Mouse (Mus musculus) spleen, postnatal 10 days (tissue): ENCODE measurements at regions not wholly inside any gene's neighbourhood (a gene's known extent, or its start where the extent isn't known, plus 50 kb on each side); places are given as distances from the start of the nearest gene placed in this dataset.

ENCODE experiments used
- DNase-seq, 2 experiments: peaks; one replicate each; pipeline ENCODE4 v3.0.0; 2021 to 2022; ENCODE audit warnings: low spot score in 2 of 2

DNA sequence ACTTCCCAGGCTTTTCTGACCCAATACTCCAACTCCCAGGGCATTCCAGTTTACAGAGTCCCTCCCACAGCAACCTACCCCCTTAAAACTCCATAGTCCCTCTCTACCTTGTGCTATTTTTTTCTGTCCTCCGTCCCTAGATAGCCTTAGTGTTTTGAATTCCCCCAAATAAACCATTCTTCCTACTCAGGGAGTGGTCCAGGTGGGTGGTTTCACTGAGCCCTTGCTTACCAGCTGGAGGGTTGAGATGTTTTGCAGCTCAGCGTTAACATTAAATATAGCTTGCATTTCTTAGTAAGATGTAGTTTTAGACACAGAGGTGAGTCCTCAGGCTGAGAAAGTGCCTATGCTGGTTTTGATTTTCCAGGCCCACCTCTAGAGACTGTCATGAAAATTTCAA lies 313.0 kb downstream of the Bmper start:
- DNase-seq: no peak

DNA sequence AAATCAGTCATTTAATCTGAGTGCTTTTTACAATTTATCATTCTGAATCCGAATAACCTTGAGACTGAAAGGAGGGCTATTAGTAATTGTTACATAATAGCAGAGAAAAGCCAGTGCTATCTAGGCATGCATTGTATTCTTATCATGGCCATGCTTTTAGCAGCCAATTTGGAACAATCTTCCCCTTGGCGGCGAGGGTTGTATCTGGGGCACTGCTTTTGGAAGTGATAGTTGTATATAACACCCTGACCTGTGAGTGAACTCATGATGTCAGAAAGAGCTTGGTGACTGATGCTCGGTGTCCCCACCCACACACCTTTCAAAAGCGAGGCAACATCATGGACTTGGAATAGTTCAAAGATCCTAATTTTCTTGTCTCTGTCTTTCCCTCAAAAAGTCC lies 315.2 kb downstream of the Bmper start:
- no peak for DNase-seq

DNA sequence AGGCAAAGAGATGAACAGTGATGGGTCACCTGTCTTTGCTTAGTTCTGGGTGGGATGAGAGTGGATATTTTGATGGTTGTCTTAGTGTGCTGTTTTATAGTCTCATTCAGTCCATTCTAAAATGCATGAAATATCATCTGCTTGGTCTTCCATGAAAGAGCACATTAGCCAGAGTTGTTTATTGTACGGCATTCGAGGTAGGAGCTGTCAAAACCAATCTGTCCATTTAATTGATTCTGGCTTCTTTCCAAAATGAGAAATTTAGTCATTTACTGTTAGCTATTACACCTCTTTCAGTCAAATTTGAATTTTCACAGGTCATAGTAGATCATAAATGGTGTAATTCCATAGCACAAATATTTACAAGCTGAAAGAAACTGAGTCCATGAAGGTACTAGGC lies 328.8 kb downstream of the Bmper start:
- DNase-seq: no peak

- no peak for DNase-seq
Observed at GRCm38 (mm10) chr9:23553766-23554165, 330.9 kb downstream of the Bmper start.

GRCm38 (mm10) chr9:23557601-23558000 lies 334.7 kb downstream of the Bmper start:
- no peak for DNase-seq

DNA sequence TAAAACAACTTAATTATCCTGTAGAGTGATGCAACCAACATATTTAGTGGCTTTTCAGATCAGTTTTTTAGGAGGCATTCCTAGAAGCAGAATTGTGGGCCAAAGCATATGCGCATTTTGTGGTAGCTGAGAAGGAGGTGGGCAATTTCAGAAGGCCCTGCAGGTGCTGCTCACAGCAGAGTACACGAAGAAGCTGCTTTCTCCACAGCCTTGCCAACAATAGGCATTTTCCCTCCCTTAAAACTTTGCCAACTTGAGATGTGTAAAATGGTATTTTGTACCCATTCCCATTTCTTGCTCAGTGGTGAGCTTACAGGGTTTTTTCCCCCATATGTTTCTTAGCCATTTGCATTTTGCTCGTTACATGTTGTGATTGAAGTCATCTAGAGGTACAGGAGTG lies 339.0 kb downstream of the Bmper start:
- DNase-seq: no peak

GRCm38 (mm10) chr9:23567081-23567480 lies 344.2 kb downstream of the Bmper start:
- no peak for DNase-seq

DNA sequence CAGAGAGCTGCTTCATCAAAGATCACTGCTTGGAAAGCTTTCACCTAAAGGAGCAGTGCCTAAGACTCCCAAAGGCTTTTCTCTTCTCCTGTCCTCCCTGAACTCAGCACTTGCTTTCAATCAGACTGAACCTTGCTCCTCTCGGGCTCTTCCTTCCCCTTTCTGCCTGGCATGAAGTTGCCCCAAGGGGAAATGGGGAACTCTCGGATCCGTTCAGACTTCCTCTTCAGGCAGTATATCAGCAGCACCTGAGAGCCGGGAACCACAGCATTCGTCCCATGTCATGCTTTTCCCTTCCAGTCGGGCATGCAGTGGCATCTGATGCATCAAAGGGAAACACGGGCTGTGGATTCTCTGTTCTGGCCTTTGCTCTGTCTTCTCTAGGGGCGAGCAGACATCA lies 347.3 kb downstream of the Bmper start:
- no peak for DNase-seq

GRCm38 (mm10) chr9:23576314-23576713 lies 353.4 kb downstream of the Bmper start:
- no peak for DNase-seq

DNA sequence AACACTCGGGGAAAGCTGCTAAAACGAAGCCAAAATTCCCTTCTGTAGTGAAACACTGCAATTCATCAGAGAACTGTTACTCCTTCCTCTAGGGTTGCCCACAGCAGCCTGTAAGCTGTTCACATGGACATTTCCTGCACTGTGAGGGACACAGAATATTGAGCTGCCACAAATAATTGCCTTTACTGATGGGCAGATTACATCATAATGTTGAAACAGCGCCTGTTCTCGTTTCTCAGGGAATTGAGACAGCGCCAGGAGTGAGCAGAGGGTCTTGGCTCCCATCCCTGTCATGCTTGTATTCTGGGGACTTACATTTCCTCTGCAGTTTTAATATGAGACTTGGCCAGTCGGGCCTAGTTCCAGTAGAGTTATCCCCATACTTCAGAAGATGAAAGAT lies 357.3 kb downstream of the Bmper start:
- DNase-seq: no peak

DNA sequence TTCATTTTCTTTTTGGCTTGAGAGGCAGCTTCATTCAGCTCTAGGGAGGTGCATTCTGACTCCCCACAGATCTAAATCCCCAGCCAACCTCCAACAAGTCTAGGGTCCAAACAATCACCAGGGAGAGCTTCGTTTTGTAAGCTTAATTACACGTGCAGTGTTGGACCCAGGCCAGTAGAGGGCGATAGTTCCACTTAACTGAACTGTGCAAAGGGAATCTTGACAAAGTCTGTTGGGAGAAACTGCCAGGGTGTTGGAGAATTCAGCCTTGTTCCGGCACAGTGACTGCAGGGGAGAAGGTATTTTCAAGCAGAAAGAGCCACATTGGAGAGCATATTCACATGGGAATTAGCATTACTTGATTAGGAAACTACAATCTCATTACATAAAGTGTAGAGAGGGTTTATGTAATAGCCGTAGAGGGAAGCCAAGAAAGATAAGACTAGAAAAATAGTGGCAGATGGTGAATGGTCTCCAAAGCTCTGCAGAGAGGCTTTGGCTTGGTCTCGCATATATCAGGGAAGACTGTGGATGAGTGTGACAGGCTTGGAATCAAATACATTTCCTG lies 358.2 kb downstream of the Bmper start:
- DNase-seq: peak; percentile 8 to 40

DNA sequence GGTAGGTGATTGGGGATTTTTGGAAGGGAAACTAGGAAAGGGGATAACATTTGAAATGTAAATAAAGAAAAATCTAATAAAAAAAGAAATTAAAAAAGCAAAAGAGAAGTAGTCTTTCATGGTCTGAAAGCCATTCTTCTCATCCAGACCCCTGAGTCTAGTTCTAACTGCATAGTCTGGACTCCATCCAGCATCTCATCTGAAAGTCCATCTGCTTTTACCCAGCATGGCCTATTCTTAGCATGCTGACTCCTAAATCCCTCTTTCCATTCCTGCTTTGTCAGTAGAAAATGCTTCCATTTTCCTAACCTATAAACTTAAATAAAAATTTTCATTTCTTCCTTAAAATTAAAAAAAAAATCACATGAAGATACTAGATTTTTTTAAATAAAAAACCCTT lies 361.7 kb downstream of the Bmper start:
- DNase-seq: no peak

GRCm38 (mm10) chr9:23589024-23589423 lies 366.1 kb downstream of the Bmper start:
- DNase-seq: no peak

GRCm38 (mm10) chr9:23591906-23592305 lies 369.0 kb downstream of the Bmper start:
- DNase-seq: no peak

DNA sequence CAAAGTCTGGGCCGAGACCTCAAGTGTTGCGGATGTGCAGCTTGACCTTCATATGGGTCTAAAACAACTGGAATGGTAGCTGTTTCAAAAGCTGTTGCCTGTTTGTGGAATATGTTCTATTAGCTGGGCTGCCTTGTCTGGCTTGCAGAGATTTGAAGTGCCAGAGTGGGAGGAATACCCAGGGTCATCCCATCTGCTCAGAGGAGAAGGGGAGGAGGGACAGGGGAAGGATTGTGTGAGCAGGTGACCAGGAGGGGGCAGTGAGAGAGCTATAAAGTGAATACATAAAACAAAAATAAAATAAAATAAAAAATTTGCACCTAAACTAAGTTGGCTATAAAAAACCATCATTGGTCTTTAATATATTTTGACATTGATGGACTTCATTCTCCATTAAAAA lies 377.7 kb downstream of the Bmper start:
- no peak for DNase-seq
